Mouse (Mus musculus) midbrain, embryonic 12.5 days (tissue): ENCODE measurements at regions not wholly inside any gene's neighbourhood (a gene's known extent, or its start where the extent isn't known, plus 50 kb on each side); places are given as distances from the start of the nearest gene placed in this dataset.

ENCODE experiments used
- ATAC-seq: fragments of 200-750 bp; cut with Nextera tagmentation; 2 replicates; pipeline ENCODE4 v1.8.0; 2017; ENCODE audit warnings: low read depth, moderate TSS enrichment, moderate library complexity; ENCODE audit not compliant: low FRiP score
- H3K27ac ChIP-seq: fragments of 300-500 bp; sonication (generic); replicated peaks from 2 replicates; pipeline ENCODE4 v1.5.1; 2016; ENCODE audit warnings: mild to moderate bottlenecking
- H3K27me3 ChIP-seq: fragments of 300-500 bp; sonication (generic); 2 replicates; pipeline ENCODE4 v1.6.1; 2016; ENCODE audit warnings: mild to moderate bottlenecking
- H3K36me3 ChIP-seq: fragments of 300-500 bp; sonication (generic); 2 replicates; pipeline ENCODE4 v1.6.1; 2016
- H3K4me1 ChIP-seq: fragments of 300-500 bp; sonication (generic); 2 replicates; pipeline ENCODE4 v1.6.1; 2016
- H3K4me2 ChIP-seq: fragments of 300-500 bp; sonication (generic); replicated peaks from 2 replicates; pipeline ENCODE4 v1.6.1; 2016; ENCODE audit warnings: mild to moderate bottlenecking, moderate library complexity
- H3K4me3 ChIP-seq: fragments of 300-500 bp; sonication (generic); 2 replicates; pipeline ENCODE4 v1.5.1; 2016; ENCODE audit warnings: mild to moderate bottlenecking
- H3K9ac ChIP-seq: fragments of 300-500 bp; sonication (generic); replicated peaks from 2 replicates; pipeline ENCODE4 v1.6.1; 2016; ENCODE audit warnings: mild to moderate bottlenecking, moderate library complexity
- H3K9me3 ChIP-seq: fragments of 300-500 bp; sonication (generic); 2 replicates; pipeline ENCODE4 v1.6.1; 2016; ENCODE audit warnings: mild to moderate bottlenecking
- WGBS: fragments of 180-500 bp; shearing (Covaris S2); methylation state at CpG from one replicate; pipeline ENCODE4 v1.1.7; 2016; 5-methylcytosine and 5-hydroxymethylcytosine counted together

DNA sequence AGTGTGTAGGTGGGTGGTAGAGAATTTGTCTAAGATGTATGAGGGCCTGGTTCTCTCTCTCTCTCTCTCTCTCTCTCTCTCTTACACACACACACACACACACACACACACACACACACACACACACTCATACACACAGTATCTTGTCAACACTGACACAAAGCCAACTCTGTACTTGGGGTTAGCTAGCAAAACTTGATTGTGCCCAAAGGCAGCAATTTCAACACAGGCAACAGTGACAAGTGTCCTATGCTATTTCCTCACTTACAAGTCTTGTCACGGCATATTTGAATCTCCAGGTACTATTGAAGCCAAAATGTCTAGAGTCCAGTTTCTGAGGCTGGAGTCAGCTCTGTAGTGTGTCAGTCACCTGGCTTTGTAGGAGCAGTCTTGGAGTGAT, 150.1 kb upstream of the Gm5148 start:
- no peak overlapping the region for H3K4me3 ChIP-seq
- H3K36me3 ChIP-seq: no peaks in the 10 kb centered on the region
- H3K4me1 ChIP-seq: peaks cover 9% of the 10 kb centered on the region; the same call in 1 of the 2 replicates
- H3K9me3 ChIP-seq: no peaks in the 10 kb centered on the region
- H3K4me2 ChIP-seq: no peak overlapping the region
- H3K9ac ChIP-seq: no peak overlapping the region
- H3K27me3 ChIP-seq: no peaks in the 10 kb centered on the region; the same call in 1 of the 2 replicates
- ATAC-seq: no peak
- no peak overlapping the region for H3K27ac ChIP-seq
- 90% methylated on average over 1 of the region's 1 CpGs for WGBS

- Histone ChIP-seq H3K36me3 (no peaks in the 10 kb centered on the region), H3K9me3 (no peaks in the 10 kb centered on the region), H3K27ac (no peak overlapping the region), H3K4me2 (no peak overlapping the region), H3K4me3 (no peak overlapping the region), H3K4me1 (peaks cover 9% of the 10 kb centered on the region; the same call in 1 of the 2 replicates), H3K9ac (no peak overlapping the region), H3K27me3 (no peaks in the 10 kb centered on the region; the same call in 1 of the 2 replicates)
- ATAC-seq: no peak
- WGBS: 80% methylated on average over 3 of the region's 3 CpGs
Measured at GRCm38 (mm10) chr3:37872329-37872728, 148.0 kb upstream of the Gm5148 start.

DNA sequence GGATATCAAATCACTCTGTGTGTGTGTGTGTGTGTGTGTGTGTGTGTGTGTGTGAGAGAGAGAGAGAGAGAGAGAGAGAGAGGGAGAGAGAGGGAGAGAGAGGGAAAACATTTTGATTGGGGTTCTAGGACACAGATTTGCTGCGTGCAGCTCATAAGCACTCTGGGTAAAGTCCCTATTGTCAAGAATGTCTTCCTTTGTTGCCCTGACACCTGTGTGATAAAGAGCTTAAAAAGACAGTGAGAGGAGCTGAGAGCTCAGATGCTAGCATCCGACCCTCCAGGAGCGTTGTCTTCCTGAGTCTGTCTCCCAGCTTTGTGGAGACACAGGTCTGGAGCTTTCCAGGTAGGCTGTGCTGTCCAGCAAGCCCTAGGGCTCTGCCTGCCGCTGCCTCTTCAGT, 146.8 kb upstream of the Gm5148 start:
- Histone ChIP-seq H3K4me2 (no peak overlapping the region), H3K9me3 (no peaks in the 10 kb centered on the region), H3K4me3 (no peak overlapping the region), H3K27ac (no peak overlapping the region), H3K36me3 (no peaks in the 10 kb centered on the region), H3K9ac (no peak overlapping the region), H3K27me3 (no peaks in the 10 kb centered on the region; the same call in 1 of the 2 replicates), H3K4me1 (peaks cover 8% of the 10 kb centered on the region; the same call in 1 of the 2 replicates)
- ATAC-seq: no peak
- 57% methylated on average over 4 of the region's 4 CpGs for WGBS

GRCm38 (mm10) chr3:37868454-37868853, 144.2 kb upstream of the Gm5148 start:
- Histone ChIP-seq H3K4me3 (no peak overlapping the region), H3K27ac (no peak overlapping the region), H3K4me1 (no peaks in the 10 kb centered on the region), H3K9me3 (no peaks in the 10 kb centered on the region), H3K9ac (no peak overlapping the region), H3K4me2 (no peak overlapping the region), H3K27me3 (no peaks in the 10 kb centered on the region; the same call in 1 of the 2 replicates), H3K36me3 (no peaks in the 10 kb centered on the region)
- no peak for ATAC-seq
- WGBS: 82% methylated on average over 4 of the region's 4 CpGs

DNA sequence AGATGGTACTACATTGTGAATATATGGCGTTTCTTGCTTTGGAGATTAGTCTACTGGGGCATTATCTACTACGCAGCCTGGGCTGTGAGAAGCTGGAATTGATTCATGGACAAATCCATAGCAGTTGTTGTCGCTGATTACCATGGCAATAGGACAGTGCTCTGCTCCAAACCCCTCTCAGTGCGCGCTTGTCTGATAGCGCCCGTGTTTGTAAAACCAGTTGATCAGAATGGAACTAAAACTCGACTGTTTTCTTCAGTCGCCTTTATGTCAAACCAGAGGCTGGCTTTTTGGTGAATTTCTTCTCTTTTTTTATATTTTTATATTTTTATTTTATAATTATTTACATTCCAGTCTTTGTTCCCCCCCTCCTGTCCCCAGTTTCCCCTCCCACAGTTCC, 138.5 kb upstream of the Gm5148 start:
- Histone ChIP-seq H3K9me3 (no peaks in the 10 kb centered on the region), H3K27me3 (no peaks in the 10 kb centered on the region), H3K36me3 (no peaks in the 10 kb centered on the region), H3K4me3 (no peak overlapping the region), H3K9ac (no peak overlapping the region), H3K4me2 (no peak overlapping the region), H3K4me1 (0 out of 2 replicates have a peak, but pooled peaks cover 4% of the 10 kb centered on the region), H3K27ac (no peak overlapping the region)
- 79% methylated on average over 9 of the region's 9 CpGs for WGBS
- ATAC-seq: no peak

- Histone ChIP-seq H3K4me2 (no peak overlapping the region), H3K36me3 (no peaks in the 10 kb centered on the region), H3K9me3 (no peaks in the 10 kb centered on the region), H3K27ac (no peak overlapping the region), H3K4me3 (no peak overlapping the region), H3K9ac (no peak overlapping the region), H3K27me3 (no peaks in the 10 kb centered on the region), H3K4me1 (0 out of 2 replicates have a peak, but pooled peaks cover 4% of the 10 kb centered on the region)
- ATAC-seq: no peak
- 80% methylated on average over 9 of the region's 9 CpGs for WGBS
Measured at GRCm38 (mm10) chr3:37860715-37861461, 136.6 kb upstream of the Gm5148 start.

- no peaks in the 10 kb centered on the region for H3K9me3 ChIP-seq
- H3K4me2 ChIP-seq: no peak overlapping the region
- no peaks in the 10 kb centered on the region for H3K27me3 ChIP-seq
- no peak overlapping the region for H3K9ac ChIP-seq
- H3K27ac ChIP-seq: no peak overlapping the region
- H3K4me3 ChIP-seq: no peak overlapping the region
- no peak for ATAC-seq
- 0 out of 2 replicates have a peak, but pooled peaks cover 4% of the 10 kb centered on the region for H3K4me1 ChIP-seq
- 74% methylated on average over 13 of the region's 13 CpGs for WGBS
- H3K36me3 ChIP-seq: no peaks in the 10 kb centered on the region
Measured at GRCm38 (mm10) chr3:37860034-37860714, 135.9 kb upstream of the Gm5148 start.

DNA sequence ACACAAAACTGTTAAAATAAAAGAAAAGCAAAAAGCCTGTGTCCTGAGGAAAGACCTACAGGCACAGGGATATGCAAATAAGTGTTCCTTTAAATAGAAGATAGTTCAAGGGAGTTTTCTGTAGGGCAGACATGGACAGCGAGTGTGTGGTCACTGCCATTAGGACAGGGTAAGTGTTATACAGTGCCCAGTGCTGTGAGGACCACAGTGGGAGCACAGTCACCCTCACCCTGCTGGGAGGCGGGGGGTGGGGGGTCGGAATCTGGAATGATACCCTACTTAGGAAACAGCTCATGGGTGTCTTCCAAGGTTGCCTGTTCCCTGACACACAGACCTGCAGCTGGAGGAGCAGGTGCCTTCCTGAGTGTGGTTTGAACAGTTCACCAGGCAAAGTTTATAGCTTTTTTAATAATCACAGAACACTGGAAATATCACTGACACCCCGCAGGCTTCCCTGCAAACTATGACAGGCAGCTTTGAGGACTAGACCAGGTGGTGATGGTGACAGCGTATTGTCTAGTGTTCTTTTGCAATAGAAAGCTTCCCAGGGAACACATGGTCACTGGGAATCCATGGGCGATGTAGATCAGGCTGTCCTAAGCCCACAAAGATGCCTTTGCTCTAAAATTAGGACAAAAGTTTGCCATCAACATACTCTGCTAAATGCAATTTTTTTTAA, 134.5 kb upstream of the Gm5148 start:
- 88% methylated on average over 6 of the region's 6 CpGs for WGBS
- Histone ChIP-seq H3K9me3 (no peaks in the 10 kb centered on the region), H3K4me2 (no peak overlapping the region), H3K36me3 (no peaks in the 10 kb centered on the region), H3K27me3 (no peaks in the 10 kb centered on the region), H3K4me1 (0 out of 2 replicates have a peak, but pooled peaks cover 4% of the 10 kb centered on the region), H3K27ac (no peak overlapping the region), H3K4me3 (no peak overlapping the region), H3K9ac (no peak overlapping the region)
- no peak for ATAC-seq

DNA sequence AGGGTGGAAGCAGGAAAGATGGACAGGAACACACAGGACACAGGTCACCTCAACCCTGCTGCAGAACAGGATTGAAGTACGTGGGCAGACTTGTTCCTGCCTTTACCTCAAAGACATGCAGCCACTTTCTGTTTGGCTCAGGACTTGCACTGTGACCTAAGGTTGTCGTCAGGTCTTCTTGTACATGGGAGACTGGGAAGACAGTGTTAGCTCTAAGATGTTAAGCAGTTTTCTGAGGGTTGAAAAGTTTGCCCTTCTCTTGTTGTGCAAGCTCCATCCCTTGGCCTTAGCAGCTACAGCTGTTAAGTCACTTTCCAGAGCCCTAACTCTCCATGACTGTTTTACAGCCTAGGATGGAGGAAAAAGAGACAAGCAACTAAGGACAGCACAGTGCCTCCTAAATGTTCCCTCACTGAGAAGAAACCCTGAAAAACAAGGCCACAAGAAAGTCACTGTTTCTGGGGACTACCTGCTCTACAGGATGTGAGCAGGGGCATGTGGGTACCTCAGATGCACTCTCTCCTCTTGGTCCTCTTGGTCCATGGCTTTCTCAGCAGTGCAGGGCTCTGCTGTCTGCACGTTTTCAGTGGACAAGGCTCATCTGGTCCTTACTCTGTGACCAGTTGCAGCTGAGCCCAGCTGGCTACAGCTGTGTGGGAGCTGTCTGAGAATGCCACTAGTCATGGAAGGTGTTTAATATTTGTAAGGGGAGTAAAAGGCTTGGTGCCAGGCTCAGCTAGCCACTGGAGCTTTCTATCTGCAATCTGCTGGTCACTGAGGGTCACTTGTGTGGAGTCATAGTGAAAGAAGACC, 122.1 kb upstream of the Gm5148 start:
- no peaks in the 10 kb centered on the region for H3K9me3 ChIP-seq
- no peaks in the 10 kb centered on the region for H3K36me3 ChIP-seq
- no peaks in the 10 kb centered on the region for H3K4me1 ChIP-seq
- no peak for ATAC-seq
- WGBS: 82% methylated on average over 3 of the region's 3 CpGs
- no peaks in the 10 kb centered on the region for H3K27me3 ChIP-seq
- H3K4me2 ChIP-seq: no peak overlapping the region
- no peak overlapping the region for H3K9ac ChIP-seq
- no peak overlapping the region for H3K27ac ChIP-seq
- no peak overlapping the region for H3K4me3 ChIP-seq

GRCm38 (mm10) chr3:37845313-37846023, 121.2 kb upstream of the Gm5148 start:
- no peak overlapping the region for H3K4me3 ChIP-seq

DNA sequence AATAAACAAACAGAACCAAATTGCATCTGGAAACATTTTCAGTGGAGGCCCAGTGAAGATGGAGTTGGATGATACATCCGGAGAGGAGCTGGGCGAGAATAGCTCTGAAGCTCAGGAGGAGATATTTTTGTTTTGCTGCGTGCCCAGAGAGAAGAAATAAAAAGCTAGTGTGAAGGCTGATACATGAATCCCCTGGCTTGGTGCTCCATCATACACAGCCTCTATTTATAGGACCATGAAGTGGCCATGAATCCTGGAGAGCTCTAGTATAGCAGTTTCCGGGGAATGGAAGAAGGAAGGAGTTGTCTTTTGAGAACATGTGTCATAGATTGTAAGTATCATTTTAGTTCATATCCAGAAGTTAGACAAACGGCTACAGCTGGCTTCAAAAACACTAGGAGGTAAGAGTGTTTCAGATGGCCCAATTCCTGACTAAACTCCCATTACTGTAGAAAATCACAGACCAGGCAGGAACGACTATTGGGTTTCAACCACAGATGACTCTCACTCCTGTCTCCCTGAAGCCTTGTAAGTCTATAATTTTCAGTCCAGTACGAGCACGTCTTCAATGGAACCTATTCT, 120.5 kb upstream of the Gm5148 start:
- H3K27me3 ChIP-seq: no peaks in the 10 kb centered on the region
- H3K4me2 ChIP-seq: no peak overlapping the region
- no peak overlapping the region for H3K9ac ChIP-seq
- WGBS: 87% methylated on average over 8 of the region's 8 CpGs
- no peak overlapping the region for H3K4me3 ChIP-seq
- H3K9me3 ChIP-seq: no peaks in the 10 kb centered on the region
- no peaks in the 10 kb centered on the region for H3K4me1 ChIP-seq
- ATAC-seq: no peak
- no peak overlapping the region for H3K27ac ChIP-seq
- H3K36me3 ChIP-seq: no peaks in the 10 kb centered on the region

More at GRCm38 (mm10) chr3:37845313-37846023, 121.2 kb upstream of the Gm5148 start:
- H3K9ac ChIP-seq: no peak overlapping the region
- no peak overlapping the region for H3K27ac ChIP-seq
- WGBS: 88% methylated on average over 11 of the region's 11 CpGs
- H3K4me2 ChIP-seq: no peak overlapping the region
- H3K27me3 ChIP-seq: no peaks in the 10 kb centered on the region
- ATAC-seq: no peak
- H3K4me1 ChIP-seq: no peaks in the 10 kb centered on the region
- no peaks in the 10 kb centered on the region for H3K36me3 ChIP-seq
- H3K9me3 ChIP-seq: no peaks in the 10 kb centered on the region
